Mouse (Mus musculus) CH12.LX (cell line): Measurements from ENCODE around the gene Fhit.

Source experiments
- CHD2 ChIP-seq: IDR thresholded peaks from 2 replicates; pipeline ENCODE4 v1.6.1; 2011; ENCODE audit warnings: low read length, improper control_type of control experiment
- CTCF ChIP-seq, 2 experiments: IDR thresholded peaks in 1 of 2; conservative IDR thresholded peaks in 1 of 2; 2 replicates each; pipeline ENCODE4 v1.5.1; 2011 to 2012; ENCODE audit warnings: low read depth in 2 of 2, low read length in 2 of 2, improper control_type of control experiment in 1 of 2, inconsistent platforms in 1 of 2, mild to moderate bottlenecking in 1 of 2, moderate library complexity in 1 of 2
- EP300 ChIP-seq: IDR thresholded peaks from 2 replicates; pipeline ENCODE4 v1.6.1; 2011; ENCODE audit warnings: low read length, improper control_type of control experiment
- GABPA ChIP-seq: IDR thresholded peaks from 2 replicates; pipeline ENCODE4 v1.6.1; 2012; ENCODE audit warnings: low read depth, low read length, improper control_type of control experiment, inconsistent platforms; ENCODE audit not compliant: insufficient replicate concordance
- HCFC1 ChIP-seq: IDR thresholded peaks from 2 replicates; pipeline ENCODE4 v1.6.1; 2012; ENCODE audit warnings: low read depth, mild to moderate bottlenecking, inconsistent platforms, low read length, improper control_type of control experiment
- KAT2A ChIP-seq: IDR thresholded peaks from 2 replicates; pipeline ENCODE4 v1.6.1; 2012; ENCODE audit warnings: low read length, improper control_type of control experiment, inconsistent platforms; ENCODE audit not compliant: insufficient replicate concordance
- MXI1 ChIP-seq: IDR thresholded peaks from 2 replicates; pipeline ENCODE4 v1.6.1; 2011; ENCODE audit warnings: mild to moderate bottlenecking, low read depth, low read length, improper control_type of control experiment
- NRF1 ChIP-seq: IDR thresholded peaks from 2 replicates; pipeline ENCODE4 v1.6.1; 2014; ENCODE audit warnings: low read depth, mild to moderate bottlenecking, inconsistent platforms, low read length, improper control_type of control experiment, moderate library complexity
- POLR2A ChIP-seq: IDR thresholded peaks from 2 replicates; pipeline ENCODE4 v1.6.1; 2011; ENCODE audit warnings: low read depth, mild to moderate bottlenecking, improper control_type of control experiment, low read length
- SIN3A ChIP-seq: IDR thresholded peaks from 2 replicates; pipeline ENCODE4 v1.6.1; 2012; ENCODE audit warnings: low read length, improper control_type of control experiment, inconsistent platforms
- TBP ChIP-seq: conservative IDR thresholded peaks from 2 replicates; pipeline ENCODE4 v1.6.1; 2011; ENCODE audit warnings: low read depth, low read length, improper control_type of control experiment
- TCF12 ChIP-seq: IDR thresholded peaks from 2 replicates; pipeline ENCODE4 v1.6.1; 2014; ENCODE audit warnings: low read depth, mild to moderate bottlenecking, inconsistent platforms, low read length, improper control_type of control experiment

DNA sequence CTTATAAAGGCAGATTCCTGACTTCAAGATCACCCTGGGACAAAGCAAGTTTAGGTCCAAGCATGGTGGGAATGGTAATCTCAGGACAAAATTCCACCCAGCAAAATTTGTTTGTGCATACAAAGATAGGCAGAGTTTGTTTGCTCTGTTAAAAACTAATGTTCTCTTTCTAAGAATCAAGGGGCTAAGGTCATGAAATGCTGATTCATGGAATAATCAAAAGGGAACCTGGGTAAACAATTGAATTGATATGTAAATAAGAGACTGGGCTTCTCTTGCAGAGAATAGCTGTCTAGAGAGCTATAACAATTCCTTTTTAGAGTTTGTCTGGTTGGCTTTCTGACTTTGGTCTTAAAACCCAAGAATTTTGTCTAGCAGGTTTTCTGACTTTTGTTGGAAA is 647.8 kb downstream of the Fhit start:
- TF ChIP-seq MXI1 (no peak), POLR2A (no peak), CTCF (conservative IDR thresholded peaks at IDR 0.05 in 1 of 2, IDR thresholded peaks at IDR 0.05 in 1 of 2; ENCODE audit: low read depth in 2 of 2, low read length in 2 of 2) (no peak), CHD2 (no peak), KAT2A (no peak), HCFC1 (no peak), EP300 (no peak), NRF1 (no peak), TCF12 (no peak), TBP (no peak), GABPA (no peak), SIN3A (no peak)
